Mouse (Mus musculus): ENCODE data around the gene Eif3g.

- no peak for TF ChIP-seq CTCF (IDR thresholded peaks at IDR 0.05; ENCODE audit: low read depth)
- no peak for TF ChIP-seq EP300 (IDR thresholded peaks at IDR 0.05; ENCODE audit: low read depth)
These were observed 11.2 kb downstream of the Eif3g start for GRCm38 (mm10) chr9:20887191-20887590.
